In the genomic region with DNA sequence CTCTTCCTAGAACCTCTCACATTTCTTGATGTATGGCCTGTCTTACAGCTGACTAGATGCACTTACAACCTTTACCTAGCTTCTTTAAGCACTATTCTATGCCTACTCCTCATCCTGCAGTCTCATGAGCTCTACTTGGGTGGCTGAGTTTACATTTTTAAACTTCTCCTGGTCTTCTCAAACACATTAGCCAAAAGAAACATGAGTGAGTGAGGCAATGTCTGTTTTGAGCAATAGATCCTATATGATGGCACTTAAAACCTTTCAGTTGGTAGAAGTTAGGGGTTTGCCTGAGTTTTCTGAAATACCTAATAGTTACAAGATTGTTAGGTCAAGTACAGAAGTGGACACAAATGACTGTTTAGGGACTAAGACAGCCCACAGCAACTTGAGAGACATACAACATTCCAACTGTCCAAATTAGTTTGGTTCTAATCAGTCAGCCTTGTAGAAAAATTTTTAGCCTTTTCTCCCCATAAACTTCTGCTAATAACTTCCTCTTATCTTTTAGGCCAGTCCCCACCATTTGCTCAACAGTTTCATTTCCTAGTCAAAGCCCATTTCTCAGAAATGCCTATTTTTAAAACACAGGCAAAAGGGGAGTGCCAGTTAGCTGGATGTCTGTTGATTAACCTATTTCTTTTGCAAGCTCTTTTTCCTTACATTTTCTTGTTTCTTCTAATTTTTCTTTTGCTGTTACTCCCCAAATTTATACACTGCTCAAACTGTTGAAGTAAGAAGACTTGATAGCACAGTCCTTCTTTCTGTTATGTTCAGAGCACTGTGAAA, we compare ENCODE assay signal across 18 mouse cellular contexts. TPM values are rescaled to one million over a fixed set of nuclear protein-coding genes. Genes with fewer than 3 reads are reported as not detected.
A peak's percentile ranks its signal among the peaks of the same experiment; 100 is the strongest.
DNase-seq lines count a peak whose midpoint lies in the region; ATAC-seq and TF ChIP-seq lines count a peak whose summit lies in the region.
"Had no signal": no experiment of that assay in that cellular context is flagged by ENCODE, and none has a peak within 500 bp of the region (broad histone marks: within the 10 kb centered on the region; RNA-seq: fewer than 3 reads in every experiment).

No protein-coding gene starts in this region.

- no peaks in the 10 kb centered on the region for H3K9me3 ChIP-seq in midbrain, embryonic 11.5 days (ENCODE audit: control insufficient read depth, low read length)
- H3K9me3 ChIP-seq: embryonic facial prominence, embryonic 12.5 days; heart, embryonic 12.5 days had no signal

- no peak overlapping the region for H3K9ac ChIP-seq in liver, adult 2 months (ENCODE audit: low read depth, low read length)
- no peak overlapping the region for H3K9ac ChIP-seq in midbrain, embryonic 11.5 days (ENCODE audit: low read length)
- H3K9ac ChIP-seq: embryonic facial prominence, embryonic 12.5 days; heart, embryonic 12.5 days; lung, embryonic 14.5 days had no signal

- no peaks in the 10 kb centered on the region for H3K36me3 ChIP-seq in liver, adult 2 months (ENCODE audit: control insufficient read depth, insufficient read depth, low read length)
- no peaks in the 10 kb centered on the region for H3K36me3 ChIP-seq in midbrain, embryonic 11.5 days (ENCODE audit: control insufficient read depth, insufficient read depth, low read length)
- H3K36me3 ChIP-seq: embryonic facial prominence, embryonic 12.5 days; heart, embryonic 12.5 days had no signal

- no peaks in the 10 kb centered on the region for H3K79me2 ChIP-seq in liver, adult 2 months (ENCODE audit: control insufficient read depth, insufficient read depth, low read length)

- H3K27ac ChIP-seq in liver, adult 2 months (replicated peaks; ENCODE audit: insufficient read depth, low read depth, low read length) = peak overlapping the region; percentile 63
- no peak overlapping the region for H3K27ac ChIP-seq in midbrain, embryonic 11.5 days (ENCODE audit: low read depth, low read length)
- H3K27ac ChIP-seq: embryonic facial prominence, embryonic 12.5 days had no signal

- peak; percentile 34 for DNase-seq in liver, adult 2 months (ENCODE audit: extremely low read depth, low read depth, low spot score)
- no peak for DNase-seq in liver
- DNase-seq in MEL-GATA-1-ER (ENCODE audit: extremely low read depth, low read depth) = peak; percentile 62
- no peak for DNase-seq in thymus, postnatal 36 days
- DNase-seq in midbrain, embryonic 11.5 days (ENCODE audit: low spot score, missing footprints) = no peak
- DNase-seq in heart, postnatal 4 days = no peak
- DNase-seq: adrenal gland, postnatal 36 days; cerebellum, postnatal 10 days; kidney, postnatal 10 days; lung, embryonic 14.5 days; thymus, adult 2 months had no signal

- no peak for TF ChIP-seq POLR2A in liver, adult 2 months (IDR thresholded peaks at IDR 0.05; ENCODE audit: extremely low read depth, insufficient read depth, low read length)

- no peak for TF ChIP-seq CTCF in liver, adult 2 months (IDR thresholded peaks at IDR 0.05; ENCODE audit: low read depth, low read length)

- H3K4me3 ChIP-seq in liver, adult 2 months (ENCODE audit: insufficient read depth, low read depth, low read length) = no peak overlapping the region
- H3K4me3 ChIP-seq in midbrain, embryonic 11.5 days (ENCODE audit: low read depth, low read length) = no peak overlapping the region
- H3K4me3 ChIP-seq: embryonic facial prominence, embryonic 12.5 days; heart, embryonic 12.5 days had no signal

- peak; percentile 41 for ATAC-seq in inflammation-experienced regulatory T-cells, adult 6 months
- ATAC-seq in monocyte, adult 5-6 weeks (replicated peaks; ENCODE audit: insufficient number of reproducible peaks, low FRiP score, low TSS enrichment, poor library complexity, severe bottlenecking) = peak; percentile 86
- ATAC-seq in midbrain, embryonic 11.5 days (ENCODE audit: low FRiP score) = no peak
- ATAC-seq: hindbrain, embryonic 16.5 days had no signal

- no peak overlapping the region for H3K4me2 ChIP-seq in midbrain, embryonic 11.5 days
- H3K4me2 ChIP-seq: embryonic facial prominence, embryonic 12.5 days; heart, embryonic 12.5 days; lung, embryonic 14.5 days had no signal

- H3K4me1 ChIP-seq in liver, adult 2 months (ENCODE audit: control insufficient read depth, insufficient read depth, low read length) = no peaks in the 10 kb centered on the region
- no peaks in the 10 kb centered on the region for H3K4me1 ChIP-seq in midbrain, embryonic 11.5 days (ENCODE audit: control insufficient read depth, insufficient read depth, low read length)
- H3K4me1 ChIP-seq: embryonic facial prominence, embryonic 12.5 days; heart, embryonic 12.5 days had no signal

- H3K27me3 ChIP-seq in liver, adult 2 months (ENCODE audit: control insufficient read depth, insufficient read depth, low read length) = no peaks in the 10 kb centered on the region
- no peaks in the 10 kb centered on the region for H3K27me3 ChIP-seq in midbrain, embryonic 11.5 days (ENCODE audit: control insufficient read depth, insufficient read depth, low read length)
- H3K27me3 ChIP-seq: embryonic facial prominence, embryonic 12.5 days; heart, embryonic 12.5 days had no signal

RNA-seq across cellular contexts. Expression of a gene that starts 28.6 kb away (rescaled TPM):
- not detected in 2 replicates for total RNA-seq in liver, adult 2 months (2014; rRNA removed)
- not detected in 2 replicates for polyA plus RNA-seq in liver, adult 2 months (2012; rRNA removed)
- not detected for polyA plus RNA-seq in inflammation-experienced regulatory T-cells, adult 6 months (2017; shearing (Covaris generic))
- total RNA-seq in monocyte, adult 5-6 weeks (2017) = not detected in 3 replicates
- not detected in 2 replicates for polyA plus RNA-seq in midbrain, embryonic 11.5 days (2014; fragmentation: Nextera tagmentation; extraction: Ambion mirVana)
- total RNA-seq in heart, postnatal 4 days (2021) = not detected
- total RNA-seq: adrenal gland, postnatal 36 days had no signal
- polyA plus RNA-seq: C2C12; embryonic facial prominence, embryonic 12.5 days; forebrain, embryonic 11.5 days; heart, embryonic 12.5 days; hindbrain, embryonic 16.5 days; lung, embryonic 14.5 days; thymus, adult 2 months had no signal

RNA-seq across cellular contexts. Expression of a gene that starts 39.9 kb away (rescaled TPM):
- not detected in 2 replicates for total RNA-seq in liver, adult 2 months (2014; rRNA removed)
- not detected in 2 replicates for polyA plus RNA-seq in liver, adult 2 months (2012; rRNA removed)
- polyA plus RNA-seq in inflammation-experienced regulatory T-cells, adult 6 months (2017; shearing (Covaris generic)) = not detected
- total RNA-seq in monocyte, adult 5-6 weeks (2017) = not detected in 3 replicates
- polyA plus RNA-seq in midbrain, embryonic 11.5 days (2014; fragmentation: Nextera tagmentation; extraction: Ambion mirVana) = not detected in 2 replicates
- total RNA-seq in heart, postnatal 4 days (2021) = not detected
- total RNA-seq: adrenal gland, postnatal 36 days had no signal
- polyA plus RNA-seq: C2C12; embryonic facial prominence, embryonic 12.5 days; forebrain, embryonic 11.5 days; heart, embryonic 12.5 days; hindbrain, embryonic 16.5 days; lung, embryonic 14.5 days; thymus, adult 2 months had no signal

Comparison
In these comparisons a context has a peak if more than half of its experiments do, and no peak if none do; other contexts are left out.
1. DNase-seq: peak in liver, adult 2 months (single experiment) and MEL-GATA-1-ER (single experiment); none in liver (single experiment), thymus, postnatal 36 days (0 of 2), midbrain, embryonic 11.5 days (single experiment) and heart, postnatal 4 days (single experiment).